Mouse (Mus musculus): Measurements from ENCODE around the gene Basp1. TPM values are rescaled to one million over a fixed set of nuclear protein-coding genes. Genes with fewer than 3 reads are reported as not detected.
A peak's percentile ranks its signal among the peaks of the same experiment; 100 is the strongest.

Basp1 gene
- polyA plus RNA-seq, 1 experiment from 2014 or later, result 6.2 TPM

DNA sequence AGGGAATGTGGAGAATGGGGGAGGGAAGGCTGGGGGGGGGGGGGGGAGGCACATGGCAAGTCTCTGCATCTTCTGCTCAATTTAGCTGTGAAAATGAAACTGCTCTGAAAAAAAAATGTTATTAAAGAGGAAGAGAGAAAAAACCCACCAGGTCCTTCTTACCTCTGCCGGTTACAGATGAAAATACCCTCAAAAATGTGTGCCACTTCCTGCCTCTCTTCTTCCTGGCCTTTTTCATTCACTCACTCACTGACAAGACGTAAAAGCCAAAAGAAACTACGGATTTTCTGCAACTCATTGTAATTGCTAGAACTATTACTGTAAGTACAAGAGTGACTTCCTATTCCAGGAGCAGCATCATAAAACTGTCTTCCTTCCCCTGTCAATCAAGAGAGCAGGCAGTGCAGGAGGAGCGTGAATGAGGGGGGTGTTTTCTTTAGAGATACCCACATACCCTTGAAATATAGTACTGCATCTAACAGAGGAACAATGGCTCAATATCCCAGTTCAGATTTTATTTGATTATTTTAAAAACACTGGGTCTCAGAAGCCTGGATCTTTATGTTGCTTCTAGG, 21.0 kb downstream of the Basp1 start:
- H3K9ac ChIP-seq, result no peak overlapping the region
- H3K36me3 ChIP-seq, result no peaks in the 10 kb centered on the region
- 60% methylated on average over 4 of the region's 4 CpGs for WGBS
- H3K27ac ChIP-seq (replicated peaks), result no peak overlapping the region
- no peak overlapping the region for H3K4me3 ChIP-seq
- ATAC-seq (ENCODE audit: extremely low read depth, insufficient number of reproducible peaks, low FRiP score, low TSS enrichment), result no peak
- no peaks in the 10 kb centered on the region for H3K27me3 ChIP-seq (replicated peaks)
- H3K4me1 ChIP-seq, result peaks cover 15% of the 10 kb centered on the region; the same call in 1 of the 2 replicates
- no peak overlapping the region for H3K4me2 ChIP-seq
- no peaks in the 10 kb centered on the region for H3K9me3 ChIP-seq

DNA sequence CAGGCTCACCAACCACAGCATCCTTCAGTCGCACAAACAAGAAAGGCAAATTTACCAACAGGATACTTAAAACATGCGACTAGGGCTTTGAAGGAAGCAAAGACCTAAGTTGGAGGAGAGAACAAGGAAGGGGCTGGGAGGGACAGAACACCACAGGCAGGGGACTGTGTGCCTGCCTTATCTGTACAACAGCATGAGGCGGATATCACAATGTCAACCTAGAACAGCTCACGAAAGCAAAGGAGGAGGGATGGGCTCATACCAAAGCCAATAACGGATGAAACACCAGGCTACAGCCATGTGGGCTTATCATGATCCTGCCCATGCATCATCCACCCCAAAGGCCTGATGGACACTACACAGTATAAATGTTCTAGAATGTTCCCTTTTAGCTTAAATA, 22.4 kb downstream of the Basp1 start:
- Histone ChIP-seq H3K4me3 (no peak overlapping the region), H3K9me3 (no peaks in the 10 kb centered on the region), H3K9ac (no peak overlapping the region), H3K27ac (replicated peaks) (no peak overlapping the region), H3K4me1 (peaks cover 15% of the 10 kb centered on the region; the same call in 1 of the 2 replicates), H3K27me3 (replicated peaks) (no peaks in the 10 kb centered on the region), H3K4me2 (no peak overlapping the region), H3K36me3 (no peaks in the 10 kb centered on the region)
- WGBS, result 39% methylated on average over 5 of the region's 5 CpGs
- ATAC-seq (ENCODE audit: extremely low read depth, insufficient number of reproducible peaks, low FRiP score, low TSS enrichment), result no peak

DNA sequence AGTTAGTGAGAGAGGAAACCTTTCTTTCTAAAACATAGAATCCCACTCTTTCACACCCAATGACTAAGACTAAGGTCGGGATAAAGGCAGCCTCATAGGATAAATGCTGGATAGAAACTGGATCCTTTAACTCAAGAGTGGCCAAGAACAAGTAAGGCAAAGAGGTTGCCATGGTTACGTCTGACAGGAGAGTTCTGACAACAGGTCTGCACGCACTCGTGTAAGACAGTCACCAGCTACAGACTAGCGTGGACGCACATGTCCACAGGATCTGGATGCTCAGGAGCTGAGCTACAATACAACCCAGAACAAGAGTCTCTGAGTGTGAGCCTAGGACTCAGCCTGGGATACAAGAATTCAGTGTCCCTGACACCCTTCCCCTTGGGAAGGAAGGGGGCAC, 26.0 kb downstream of the Basp1 start:
- 72% methylated on average over 6 of the region's 6 CpGs for WGBS
- H3K27me3 ChIP-seq (replicated peaks), result no peaks in the 10 kb centered on the region
- no peaks in the 10 kb centered on the region for H3K9me3 ChIP-seq
- H3K4me1 ChIP-seq, result peaks cover 10% of the 10 kb centered on the region; the same call in 1 of the 2 replicates
- H3K4me2 ChIP-seq, result no peak overlapping the region
- no peak overlapping the region for H3K27ac ChIP-seq (replicated peaks)
- no peaks in the 10 kb centered on the region for H3K36me3 ChIP-seq
- ATAC-seq (ENCODE audit: extremely low read depth, insufficient number of reproducible peaks, low FRiP score, low TSS enrichment), result no peak
- H3K9ac ChIP-seq, result no peak overlapping the region
- no peak overlapping the region for H3K4me3 ChIP-seq

DNA sequence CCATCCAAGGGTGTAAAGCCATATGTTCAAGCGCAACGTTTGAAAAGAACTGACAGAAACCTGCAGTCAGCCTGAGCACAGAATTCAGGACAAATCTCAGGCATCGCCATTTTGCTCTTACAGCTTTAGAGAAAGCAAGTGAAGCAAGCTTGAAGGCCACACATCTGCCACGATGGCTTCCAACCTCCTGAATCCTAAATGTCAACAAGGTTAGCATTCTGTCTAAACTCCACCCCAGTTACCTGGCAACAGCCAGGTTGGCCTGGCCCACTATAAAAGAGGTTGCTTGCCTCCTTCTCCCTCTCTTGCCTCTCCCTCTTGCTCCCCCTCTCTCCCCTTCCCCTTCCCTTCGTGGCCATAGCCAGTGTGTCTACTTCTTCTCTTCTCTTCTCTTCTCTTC, 33.5 kb downstream of the Basp1 start:
- Histone ChIP-seq H3K4me2 (no peak overlapping the region), H3K4me3 (no peak overlapping the region), H3K9me3 (no peaks in the 10 kb centered on the region), H3K27me3 (replicated peaks) (no peaks in the 10 kb centered on the region), H3K36me3 (no peaks in the 10 kb centered on the region), H3K9ac (no peak overlapping the region), H3K4me1 (peaks cover 10% of the 10 kb centered on the region), H3K27ac (replicated peaks) (no peak overlapping the region)
- no peak for ATAC-seq (ENCODE audit: extremely low read depth, insufficient number of reproducible peaks, low FRiP score, low TSS enrichment)
- 85% methylated on average over 5 of the region's 5 CpGs for WGBS

GRCm38 (mm10) chr15:25378707-25379106, 34.9 kb downstream of the Basp1 start:
- H3K27me3 ChIP-seq (replicated peaks), result no peaks in the 10 kb centered on the region
- no peak overlapping the region for H3K9ac ChIP-seq
- no peaks in the 10 kb centered on the region for H3K9me3 ChIP-seq
- H3K4me1 ChIP-seq, result peaks cover 10% of the 10 kb centered on the region
- H3K4me3 ChIP-seq, result no peak overlapping the region
- WGBS, result 81% methylated on average over 8 of the region's 8 CpGs
- H3K27ac ChIP-seq (replicated peaks), result no peak overlapping the region
- H3K36me3 ChIP-seq, result no peaks in the 10 kb centered on the region
- H3K4me2 ChIP-seq, result no peak overlapping the region
- no peak for ATAC-seq (ENCODE audit: extremely low read depth, insufficient number of reproducible peaks, low FRiP score, low TSS enrichment)

DNA sequence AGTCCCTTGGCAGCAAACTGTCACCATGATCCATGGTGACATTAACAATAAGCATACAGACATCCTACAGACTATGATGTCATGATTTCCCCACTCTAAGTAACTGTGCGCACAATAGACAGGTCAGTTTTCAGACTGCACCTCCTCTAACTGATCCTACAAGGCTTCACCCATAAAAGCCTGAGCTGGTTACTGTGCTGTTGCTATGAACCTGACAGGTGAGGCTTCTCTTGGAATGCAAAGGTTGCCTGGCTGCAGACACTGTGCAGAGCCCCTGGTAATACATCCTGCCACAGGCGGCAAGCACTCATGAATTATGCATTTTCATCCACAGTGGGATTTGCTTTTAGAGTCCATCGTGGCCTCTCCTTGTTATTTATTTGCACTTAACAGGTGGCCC, 36.6 kb downstream of the Basp1 start:
- Histone ChIP-seq H3K4me3 (no peak overlapping the region), H3K27ac (replicated peaks) (no peak overlapping the region), H3K4me2 (no peak overlapping the region), H3K4me1 (peaks cover 10% of the 10 kb centered on the region), H3K27me3 (replicated peaks) (no peaks in the 10 kb centered on the region), H3K9me3 (no peaks in the 10 kb centered on the region), H3K9ac (no peak overlapping the region), H3K36me3 (no peaks in the 10 kb centered on the region)
- WGBS, result 63% methylated on average over 3 of the region's 3 CpGs
- ATAC-seq (ENCODE audit: extremely low read depth, insufficient number of reproducible peaks, low FRiP score, low TSS enrichment), result no peak

DNA sequence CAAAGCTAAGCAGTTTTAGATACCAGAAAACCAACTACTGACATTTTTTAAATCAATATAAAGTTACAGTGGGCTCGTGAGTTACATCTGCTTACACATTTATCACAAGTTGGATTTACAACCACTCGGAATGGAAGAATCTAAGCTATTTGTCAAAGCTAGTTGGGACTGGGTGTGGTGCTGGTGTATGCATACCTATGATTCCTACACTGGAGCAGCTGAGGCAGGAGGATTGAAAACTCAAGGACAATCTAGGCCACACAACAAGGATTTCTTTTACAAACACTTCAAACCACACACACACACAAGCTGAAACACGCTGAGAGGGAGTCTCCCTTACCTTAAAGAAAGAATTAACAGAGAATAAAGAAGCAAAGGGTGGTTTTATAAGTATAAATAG, 40.1 kb downstream of the Basp1 start:
- WGBS, result 67% methylated on average over 3 of the region's 3 CpGs
- ATAC-seq (ENCODE audit: extremely low read depth, insufficient number of reproducible peaks, low FRiP score, low TSS enrichment), result no peak
- H3K36me3 ChIP-seq, result no peaks in the 10 kb centered on the region
- no peaks in the 10 kb centered on the region for H3K27me3 ChIP-seq (replicated peaks)
- H3K9me3 ChIP-seq, result no peaks in the 10 kb centered on the region
- no peak overlapping the region for H3K27ac ChIP-seq (replicated peaks)
- no peak overlapping the region for H3K4me2 ChIP-seq
- H3K4me3 ChIP-seq, result no peak overlapping the region
- peaks cover 10% of the 10 kb centered on the region for H3K4me1 ChIP-seq
- no peak overlapping the region for H3K9ac ChIP-seq

DNA sequence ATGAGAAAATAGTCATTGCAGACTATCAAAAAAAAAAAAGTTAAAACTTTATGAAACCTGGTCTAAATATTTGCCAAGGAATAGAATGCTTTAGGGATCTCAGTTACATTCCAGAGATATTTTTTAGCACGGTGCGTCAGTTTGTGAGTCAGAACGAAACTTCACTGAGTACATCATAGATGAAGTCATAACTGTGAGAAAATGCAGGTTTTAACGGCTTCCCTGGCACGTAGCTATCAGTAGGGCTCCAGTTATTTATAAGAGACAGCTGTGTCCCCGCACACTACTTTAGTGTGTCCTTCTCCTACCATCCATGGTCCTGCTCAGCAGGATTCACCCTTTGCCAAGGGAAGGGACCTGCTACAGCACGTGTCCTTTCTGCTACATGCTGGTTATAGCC, 44.0 kb downstream of the Basp1 start:
- Histone ChIP-seq H3K9me3 (no peaks in the 10 kb centered on the region), H3K9ac (no peak overlapping the region), H3K36me3 (no peaks in the 10 kb centered on the region), H3K4me3 (no peak overlapping the region), H3K27me3 (replicated peaks) (no peaks in the 10 kb centered on the region), H3K27ac (replicated peaks) (no peak overlapping the region), H3K4me1 (peaks cover 4% of the 10 kb centered on the region; the same call in 1 of the 2 replicates), H3K4me2 (no peak overlapping the region)
- 62% methylated on average over 7 of the region's 7 CpGs for WGBS
- no peak for ATAC-seq (ENCODE audit: extremely low read depth, insufficient number of reproducible peaks, low FRiP score, low TSS enrichment)

GRCm38 (mm10) chr15:25365503-25365902, 48.1 kb downstream of the Basp1 start:
- H3K9ac ChIP-seq, result no peak overlapping the region
- H3K36me3 ChIP-seq, result no peaks in the 10 kb centered on the region
- no peaks in the 10 kb centered on the region for H3K9me3 ChIP-seq
- no peak overlapping the region for H3K4me2 ChIP-seq
- peaks cover 5% of the 10 kb centered on the region; the same call in 1 of the 2 replicates for H3K4me1 ChIP-seq
- no peak overlapping the region for H3K27ac ChIP-seq (replicated peaks)
- no peak overlapping the region for H3K4me3 ChIP-seq
- 0 out of 2 replicates have a peak, but pooled peaks cover 4% of the 10 kb centered on the region for H3K27me3 ChIP-seq (replicated peaks)
- no peak for ATAC-seq (ENCODE audit: extremely low read depth, insufficient number of reproducible peaks, low FRiP score, low TSS enrichment)
- WGBS, result 56% methylated on average over 5 of the region's 5 CpGs

DNA sequence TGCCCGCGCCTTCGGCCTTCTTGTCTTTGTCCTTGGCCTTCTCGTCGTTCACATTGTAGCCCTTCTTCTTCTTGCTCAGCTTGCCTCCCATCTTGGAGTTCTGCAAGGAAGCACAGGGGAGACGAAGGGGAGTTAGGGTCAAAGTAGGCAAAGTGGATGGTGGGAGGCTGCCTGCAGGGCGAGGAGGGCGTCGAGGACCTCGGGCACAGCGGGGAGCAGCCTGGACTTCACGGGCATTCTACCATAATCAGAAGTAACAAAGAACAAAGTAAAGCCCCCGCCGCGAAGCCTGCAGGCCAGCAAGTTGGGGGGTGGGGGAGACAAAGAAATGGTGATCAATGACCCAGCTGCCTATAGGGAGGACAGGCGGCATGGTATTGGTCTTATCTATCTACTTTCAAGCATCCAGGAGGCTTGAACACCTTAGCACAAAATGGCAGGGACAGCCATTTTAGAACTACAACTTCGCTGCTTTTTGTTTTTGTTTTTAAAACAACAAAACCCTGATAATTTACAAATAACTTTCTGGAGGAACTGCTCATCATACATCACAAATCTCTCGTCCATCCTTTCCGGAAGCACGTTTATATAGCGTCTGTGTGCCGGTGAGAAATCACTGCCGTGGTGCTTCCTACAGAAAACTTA, 48.6 kb downstream of the Basp1 start:
- Histone ChIP-seq H3K27ac (replicated peaks) (no peak overlapping the region), H3K4me3 (peak overlapping the region; percentile 56), H3K27me3 (replicated peaks) (0 out of 2 replicates have a peak, but pooled peaks cover 4% of the 10 kb centered on the region), H3K4me2 (peak overlapping the region; percentile 77), H3K9ac (peak overlapping the region; percentile 83), H3K4me1 (peaks cover 5% of the 10 kb centered on the region; the same call in 1 of the 2 replicates), H3K36me3 (no peaks in the 10 kb centered on the region), H3K9me3 (no peaks in the 10 kb centered on the region)
- WGBS, result 34% methylated on average over 23 of the region's 23 CpGs
- no peak for ATAC-seq (ENCODE audit: extremely low read depth, insufficient number of reproducible peaks, low FRiP score, low TSS enrichment)

GRCm38 (mm10) chr15:25364160-25364818, 49.3 kb downstream of the Basp1 start:
- Histone ChIP-seq H3K36me3 (no peaks in the 10 kb centered on the region), H3K4me2 (peak overlapping the region; percentile 77), H3K27ac (replicated peaks) (no peak overlapping the region), H3K9me3 (no peaks in the 10 kb centered on the region), H3K9ac (peak overlapping the region; percentile 83), H3K4me3 (peak overlapping the region; percentile 56), H3K4me1 (peaks cover 5% of the 10 kb centered on the region; the same call in 1 of the 2 replicates), H3K27me3 (replicated peaks) (0 out of 2 replicates have a peak, but pooled peaks cover 4% of the 10 kb centered on the region)
- no peak; the same call in 1 of the 2 replicates for ATAC-seq (ENCODE audit: extremely low read depth, insufficient number of reproducible peaks, low FRiP score, low TSS enrichment)
- 14% methylated on average over 85 of the region's 97 CpGs for WGBS

All from heart, embryonic 13.5 days (tissue).